Mouse (Mus musculus) skeletal muscle tissue, adult 2 months (tissue): ENCODE results near the gene Fkbp1b.
"Not testable (repeated sequence)": the region's sequence is repeated elsewhere in the genome, so short reads cannot be mapped to it uniquely, and the experiment has no call there.

Source experiments
- DNase-seq: peaks from one replicate; pipeline ENCODE4 v3.0.0-alpha.2; 2012; ENCODE audit warnings: low read depth, low spot score

The Fkbp1b gene

GRCm38 (mm10) chr12:4843741-4844140 is 2.4 kb upstream of the Fkbp1b start:
- DNase-seq: no peak

DNA sequence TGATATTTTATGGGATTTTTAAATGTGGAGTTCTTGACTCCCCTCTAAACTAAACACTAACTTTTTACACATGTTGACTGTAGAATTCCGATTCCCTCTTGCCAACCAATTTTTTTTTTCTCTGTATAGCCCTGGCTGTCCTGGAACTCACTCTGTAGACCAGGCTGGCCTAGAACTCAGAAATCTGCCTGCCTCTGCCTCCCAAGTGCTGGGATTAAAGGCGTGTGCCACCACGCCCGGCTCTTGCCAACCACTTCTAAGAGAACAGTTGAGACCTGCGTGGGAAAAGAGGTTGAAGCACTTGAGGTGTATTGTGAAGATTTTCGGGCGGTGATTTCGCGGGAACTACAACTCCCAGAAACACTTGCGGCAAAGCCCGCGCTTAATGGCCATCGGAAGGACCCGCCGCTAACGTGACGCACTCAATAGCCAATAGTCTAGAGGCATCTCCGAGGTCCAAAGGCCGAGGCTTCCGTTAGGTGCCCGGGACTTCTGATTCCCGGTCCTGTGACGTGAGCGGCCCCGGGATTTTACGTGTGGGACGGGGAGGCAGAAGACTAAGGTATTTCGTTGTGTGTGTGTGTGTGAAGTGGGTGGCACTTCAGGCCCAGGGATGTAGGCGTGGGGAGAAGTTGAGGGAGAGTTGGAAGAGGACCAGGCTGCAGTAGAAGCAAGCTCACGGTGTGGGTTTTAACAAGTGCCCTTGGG is 1.7 kb upstream of the Fkbp1b start, which contains the start of gene Wdcp:
Gene Wdcp, plus strand, starts transcription at position 414 of the 708 bp plus-strand sequence.
- peak; percentile 89 for DNase-seq

DNA sequence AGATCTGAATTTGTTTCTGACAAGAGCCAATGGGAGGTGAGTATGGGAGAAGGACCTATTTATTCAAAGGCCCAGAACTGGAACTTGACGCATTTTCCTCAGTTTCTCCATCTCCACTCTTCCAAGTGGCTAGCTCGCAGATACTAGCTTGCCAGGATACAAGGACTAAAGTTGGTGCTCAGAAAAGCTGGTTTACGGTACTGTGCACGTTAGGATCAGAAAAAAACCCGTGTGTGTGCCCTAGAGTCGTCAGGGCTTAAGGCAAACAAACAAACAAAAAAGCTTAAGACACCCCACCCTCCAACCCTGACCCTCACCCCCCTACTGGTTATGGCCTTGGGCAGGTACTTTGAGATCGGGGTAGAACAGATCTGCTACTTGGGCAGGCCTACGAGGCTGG is 1.1 kb upstream of the Fkbp1b start:
- no peak for DNase-seq

GRCm38 (mm10) chr12:4840741-4841140 is 650 bp downstream of the Fkbp1b start:
- DNase-seq: no peak

GRCm38 (mm10) chr12:4840010-4840409 is 1.4 kb downstream of the Fkbp1b start:
- DNase-seq: no peak

DNA sequence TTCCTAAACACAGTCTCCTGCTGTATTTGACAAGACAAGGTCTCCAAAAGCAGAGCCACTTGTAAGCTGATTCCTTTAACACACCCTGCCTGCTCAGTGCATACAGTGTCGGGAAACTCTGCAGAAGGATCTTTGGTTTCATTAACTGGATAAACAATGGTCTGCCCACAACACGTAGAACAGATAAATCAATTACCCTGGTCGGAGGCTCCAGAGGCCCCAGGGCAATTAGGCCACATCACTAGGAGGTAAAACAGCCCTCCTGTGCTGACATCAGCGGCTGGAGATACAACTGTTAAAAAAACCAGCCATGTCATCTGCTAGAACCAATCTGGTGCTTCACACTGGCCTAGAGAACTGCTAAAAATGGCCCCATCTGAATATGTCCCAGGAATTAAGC is 4.4 kb downstream of the Fkbp1b start:
- no peak for DNase-seq

GRCm38 (mm10) chr12:4827256-4827655 is 14.1 kb downstream of the Fkbp1b start:
- no peak for DNase-seq

DNA sequence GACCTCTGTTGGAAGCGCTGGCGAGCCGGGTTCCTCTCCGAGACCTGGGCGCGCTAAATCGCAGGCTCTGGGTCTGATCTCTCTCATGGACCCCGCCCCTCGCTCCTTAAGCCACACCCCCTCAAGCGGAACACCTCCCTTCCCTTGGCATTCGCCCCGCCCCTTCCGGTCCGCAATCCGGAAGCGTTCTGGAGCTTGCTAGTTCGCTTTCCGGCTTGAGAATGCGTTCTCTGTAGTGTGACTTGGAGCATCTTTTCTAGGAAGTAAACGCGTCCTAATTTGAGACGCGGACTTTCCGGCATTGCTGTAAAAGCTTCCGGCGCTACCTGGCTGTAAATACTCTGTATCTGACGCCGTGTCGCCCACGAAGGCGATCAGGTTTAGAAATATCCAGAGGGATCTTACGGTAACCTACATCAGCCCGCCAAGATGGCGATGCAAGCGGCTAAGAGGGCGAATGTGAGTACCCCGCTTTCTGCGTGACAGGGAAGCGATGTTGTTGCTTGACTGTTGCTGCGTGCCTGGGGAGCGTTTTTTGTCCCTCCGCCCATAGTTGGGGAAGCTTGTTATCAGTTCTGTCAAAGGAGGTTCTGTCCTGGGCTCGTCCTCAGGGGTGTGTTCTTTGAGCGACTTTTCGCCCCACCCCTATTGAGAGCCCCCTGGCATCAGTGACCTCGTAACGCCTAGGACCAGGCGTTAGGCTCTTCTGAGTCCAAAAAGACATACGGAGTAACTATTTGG is 23.9 kb downstream of the Fkbp1b start, which contains the start of gene Sf3b6:
Gene Sf3b6, plus strand, starts transcription at position 184 of the 741 bp plus-strand sequence.
- DNase-seq: peak; percentile 94

DNA sequence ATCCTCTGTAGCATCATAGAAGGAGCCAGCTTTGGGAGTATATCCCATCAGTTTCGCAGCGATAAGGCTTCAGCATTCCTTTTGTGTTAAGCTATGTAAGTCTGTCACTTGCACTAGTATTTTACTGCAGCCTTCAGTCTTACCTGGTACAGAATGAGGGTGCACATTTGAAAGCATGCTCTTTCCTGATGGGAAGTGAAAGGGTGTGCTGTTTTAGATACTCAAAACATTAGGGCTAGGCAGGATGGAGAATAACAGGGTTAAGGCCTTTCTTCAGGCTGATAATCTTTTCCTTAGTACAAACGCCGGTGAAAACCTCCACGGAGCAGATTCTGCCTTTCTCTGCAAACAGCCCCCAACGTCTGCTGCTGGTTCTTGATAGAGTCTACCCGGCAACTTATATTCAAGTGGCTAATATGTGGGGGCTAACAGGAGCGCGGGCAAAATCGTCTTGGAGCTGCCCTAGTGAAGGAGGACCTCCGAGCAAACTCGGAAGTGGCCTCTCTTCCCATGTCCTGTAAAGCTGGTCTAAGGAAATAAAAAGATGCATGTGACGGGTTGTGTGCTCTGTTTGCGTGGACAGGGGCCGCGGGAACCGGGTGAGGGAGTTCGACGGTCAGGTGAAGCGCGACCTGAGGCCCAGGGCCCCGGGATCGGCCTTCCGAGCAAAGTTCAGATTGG is 24.6 kb downstream of the Fkbp1b start:
- no peak for DNase-seq

GRCm38 (mm10) chr12:4813636-4814035 is 27.8 kb downstream of the Fkbp1b start:
- peak; percentile 39 for DNase-seq

GRCm38 (mm10) chr12:4811705-4812104 is 29.7 kb downstream of the Fkbp1b start:
- DNase-seq: no peak

- no peak for DNase-seq
Observed at GRCm38 (mm10) chr12:4811036-4811435, 30.4 kb downstream of the Fkbp1b start.

- DNase-seq: not testable (repeated sequence)
Observed at GRCm38 (mm10) chr12:4797471-4797870, 43.9 kb downstream of the Fkbp1b start.

- no peak for DNase-seq
Observed at GRCm38 (mm10) chr12:4793718-4794117, 47.7 kb downstream of the Fkbp1b start.

GRCm38 (mm10) chr12:4788128-4788527 is 53.3 kb downstream of the Fkbp1b start:
- not testable (repeated sequence) for DNase-seq

GRCm38 (mm10) chr12:4784466-4784865 is 56.9 kb downstream of the Fkbp1b start:
- no peak for DNase-seq

GRCm38 (mm10) chr12:4783598-4783997 is 57.8 kb downstream of the Fkbp1b start:
- DNase-seq: no peak
